Mouse (Mus musculus) bone marrow macrophage, adult 2 months (primary cell): Measurements from ENCODE around the gene Ube4b. TPM values are rescaled to one million over a fixed set of nuclear protein-coding genes. Genes with fewer than 3 reads are reported as not detected.

ENCODE experiments used
- H3K27ac ChIP-seq: 2 replicates; pipeline ENCODE4 v1.5.1; 2012; ENCODE audit warnings: low read depth, low read length; ENCODE audit not compliant: insufficient read depth
- H3K4me1 ChIP-seq: 2 replicates; pipeline ENCODE4 v1.6.1; 2012; ENCODE audit warnings: low read length; ENCODE audit not compliant: control insufficient read depth, insufficient read depth
- H3K4me3 ChIP-seq: 2 replicates; pipeline ENCODE4 v1.5.1; 2012; ENCODE audit warnings: mild to moderate bottlenecking, low read length, moderate library complexity; ENCODE audit not compliant: insufficient read depth
- CTCF ChIP-seq: IDR thresholded peaks from 2 replicates; pipeline ENCODE4 v1.5.1; 2012; ENCODE audit warnings: low read depth, mild to moderate bottlenecking, low read length, moderate library complexity
- POLR2A ChIP-seq: IDR thresholded peaks from 2 replicates; pipeline ENCODE4 v1.6.1; 2012; ENCODE audit warnings: mild to moderate bottlenecking, low read depth, low read length, borderline replicate concordance
- polyA plus RNA-seq: library from polyadenylated mRNA; stranded (reverse); fragments of >200 nt; gene quantifications from 2 replicates; pipeline ENCODE4 v1.2.4, GENCODE M21; 2012; ENCODE audit not compliant: missing spikeins, insufficient read depth, insufficient read length

The Ube4b gene
- polyA plus RNA-seq, 1 experiment = 49.6 TPM

DNA sequence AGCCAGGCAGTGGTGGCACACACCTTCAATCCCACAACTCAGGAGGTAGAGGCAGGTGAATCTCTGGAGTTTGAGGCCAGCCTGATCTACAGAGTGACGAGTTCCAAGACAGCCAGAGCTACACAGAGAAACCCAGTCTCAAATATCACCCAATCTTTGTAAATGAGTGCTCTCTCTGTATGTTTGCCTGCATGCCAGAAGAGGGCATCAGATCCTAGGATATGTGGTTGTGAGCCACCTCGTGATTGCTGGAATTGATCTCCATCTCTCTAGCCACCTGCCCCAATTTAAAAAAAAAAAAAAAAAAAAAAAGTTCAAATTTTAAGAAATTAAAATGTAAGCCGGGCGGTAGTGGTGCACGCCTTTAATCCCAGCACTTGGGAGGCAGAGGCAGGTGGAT lies 77.6 kb downstream of the Ube4b start:
- no peak overlapping the region for H3K27ac ChIP-seq
- no peak overlapping the region for H3K4me3 ChIP-seq
- TF ChIP-seq CTCF (no peak), POLR2A (no peak)
- H3K4me1 ChIP-seq = no peaks in the 10 kb centered on the region

GRCm38 (mm10) chr4:149345873-149346272 lies 80.7 kb downstream of the Ube4b start:
- H3K4me1 ChIP-seq = peaks cover 6% of the 10 kb centered on the region
- TF ChIP-seq CTCF (no peak), POLR2A (no peak)
- no peak overlapping the region for H3K27ac ChIP-seq
- H3K4me3 ChIP-seq = no peak overlapping the region

- Histone ChIP-seq H3K4me1 (peaks cover 20% of the 10 kb centered on the region), H3K27ac (no peak overlapping the region), H3K4me3 (no peak overlapping the region)
- TF ChIP-seq POLR2A = no peak
- no peak for TF ChIP-seq CTCF
Observed at GRCm38 (mm10) chr4:149344311-149344710, 82.2 kb downstream of the Ube4b start.

DNA sequence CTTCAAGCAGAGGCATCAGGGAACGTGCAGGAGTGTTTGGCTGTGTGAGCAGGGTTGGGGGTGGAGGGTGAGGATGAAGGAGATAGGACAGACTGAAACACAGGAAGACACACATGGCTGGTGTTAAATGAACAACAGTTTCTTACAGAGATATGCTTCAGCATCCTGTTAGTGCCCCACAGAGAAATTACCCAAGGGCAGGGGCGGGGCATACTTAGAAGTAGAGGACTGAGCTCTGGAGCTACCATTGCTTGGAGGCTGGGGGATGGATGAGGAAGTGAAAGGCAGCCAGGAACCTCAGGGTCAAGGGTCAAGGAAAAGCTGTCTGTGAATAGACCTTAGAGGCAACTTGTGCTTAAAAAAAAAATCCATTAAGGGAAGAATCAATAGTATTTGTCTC lies 85.9 kb downstream of the Ube4b start:
- Histone ChIP-seq H3K27ac (peak overlapping the region; percentile 39), H3K4me3 (no peak overlapping the region), H3K4me1 (peaks cover 20% of the 10 kb centered on the region)
- no peak for TF ChIP-seq POLR2A
- no peak for TF ChIP-seq CTCF

DNA sequence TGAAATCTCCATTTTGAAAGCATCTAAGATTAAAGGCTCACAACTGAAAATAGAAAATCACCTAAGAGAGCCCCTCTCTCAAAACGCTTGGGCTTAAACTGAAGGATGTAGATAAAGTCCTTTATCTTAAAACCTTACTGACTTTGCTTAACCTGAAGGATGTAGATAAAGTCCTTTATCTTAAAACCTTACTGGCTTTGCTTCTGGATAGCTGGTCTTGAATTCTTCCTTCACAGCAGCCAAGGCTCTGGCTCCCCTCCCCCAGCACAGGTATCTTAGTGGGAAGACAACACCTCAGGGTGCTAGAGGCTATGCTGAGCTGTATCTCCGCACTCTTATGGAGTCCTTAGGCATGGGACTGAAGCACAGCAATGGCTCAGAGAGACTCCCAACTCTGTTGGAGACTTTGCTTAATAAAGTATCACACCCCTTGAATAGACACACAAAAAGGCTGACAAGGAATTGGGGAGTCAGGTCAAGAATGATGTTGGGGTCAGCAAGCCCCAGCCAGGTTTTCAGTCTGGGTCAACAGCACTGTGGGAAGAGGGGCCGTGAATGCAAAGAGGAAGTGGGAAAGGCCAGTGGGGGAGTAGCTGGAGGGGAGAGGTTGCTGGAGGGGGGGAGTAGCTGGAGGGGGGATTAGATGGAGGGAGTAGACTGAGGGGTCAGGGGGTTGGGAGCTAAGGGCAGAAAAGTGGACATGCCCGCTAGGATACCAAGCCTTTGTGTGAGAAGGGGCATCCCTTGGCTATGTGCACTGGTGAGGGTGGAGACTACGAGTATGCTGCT lies 86.9 kb downstream of the Ube4b start:
- Histone ChIP-seq H3K4me3 (no peak overlapping the region), H3K27ac (no peak overlapping the region), H3K4me1 (peaks cover 20% of the 10 kb centered on the region)
- TF ChIP-seq CTCF (no peak), POLR2A (no peak)

DNA sequence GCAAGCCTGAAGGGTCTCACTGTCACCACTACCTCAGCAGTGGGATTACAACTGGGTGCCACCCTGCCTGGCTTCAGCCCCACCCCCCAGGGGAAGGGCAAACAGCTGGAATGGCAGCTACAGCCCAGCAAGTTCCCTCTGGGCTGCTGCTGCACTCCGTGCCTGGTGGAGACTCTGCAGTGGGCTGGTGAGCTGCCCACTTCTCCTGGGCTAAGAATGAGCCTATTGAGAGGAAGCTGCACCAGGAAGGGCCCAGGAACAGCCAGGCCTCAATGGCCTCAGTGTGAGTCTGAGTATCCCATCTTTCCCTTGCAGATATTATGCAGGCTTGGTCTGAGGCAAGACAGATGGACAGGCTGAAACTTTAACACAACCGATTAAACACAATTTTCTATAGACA lies 88.4 kb downstream of the Ube4b start:
- TF ChIP-seq POLR2A (no peak), CTCF (no peak)
- Histone ChIP-seq H3K27ac (no peak overlapping the region), H3K4me3 (no peak overlapping the region), H3K4me1 (peaks cover 20% of the 10 kb centered on the region)

- Histone ChIP-seq H3K4me1 (peaks cover 20% of the 10 kb centered on the region), H3K27ac (no peak overlapping the region), H3K4me3 (no peak overlapping the region)
- TF ChIP-seq POLR2A = no peak
- no peak for TF ChIP-seq CTCF
Observed at GRCm38 (mm10) chr4:149337353-149337752, 89.2 kb downstream of the Ube4b start.

DNA sequence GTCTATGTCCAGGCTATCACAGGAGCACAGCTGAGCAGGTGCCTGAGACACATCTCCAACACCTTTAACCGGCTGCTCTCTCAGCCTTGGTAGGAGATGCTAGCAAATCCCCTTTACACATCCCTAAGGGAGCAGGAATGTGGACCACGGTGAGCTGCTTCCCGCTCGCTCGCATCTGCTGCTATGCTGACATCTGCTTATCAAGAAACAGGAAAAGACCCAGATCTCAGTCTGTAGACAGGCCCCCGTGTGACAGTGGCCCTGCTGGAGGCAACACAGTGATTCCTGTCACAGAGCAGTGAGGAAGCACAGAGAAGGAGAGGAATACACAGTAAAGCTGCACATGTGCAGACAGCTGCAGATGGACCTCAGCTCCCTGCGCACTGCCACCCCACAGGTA lies 90.2 kb downstream of the Ube4b start:
- no peak overlapping the region for H3K27ac ChIP-seq
- peaks cover 18% of the 10 kb centered on the region for H3K4me1 ChIP-seq
- no peak overlapping the region for H3K4me3 ChIP-seq
- TF ChIP-seq POLR2A = no peak
- no peak for TF ChIP-seq CTCF

GRCm38 (mm10) chr4:149334881-149335280 lies 91.7 kb downstream of the Ube4b start:
- H3K27ac ChIP-seq = no peak overlapping the region
- TF ChIP-seq CTCF = no peak
- TF ChIP-seq POLR2A = no peak
- no peak overlapping the region for H3K4me3 ChIP-seq
- peaks cover 5% of the 10 kb centered on the region for H3K4me1 ChIP-seq

GRCm38 (mm10) chr4:149332726-149333125 lies 93.8 kb downstream of the Ube4b start:
- TF ChIP-seq POLR2A (no peak), CTCF (no peak)
- no peak overlapping the region for H3K27ac ChIP-seq
- no peaks in the 10 kb centered on the region for H3K4me1 ChIP-seq
- no peak overlapping the region for H3K4me3 ChIP-seq
